Mouse (Mus musculus): ENCODE results near the gene 1700001F09Rik. TPM values are rescaled to one million over a fixed set of nuclear protein-coding genes. Genes with fewer than 3 reads are reported as not detected.
"Not testable (repeated sequence)": the region's sequence is repeated elsewhere in the genome, so short reads cannot be mapped to it uniquely, and the experiment has no call there.

The 1700001F09Rik gene
- polyA plus RNA-seq, 1 experiment from 2014 or later: 0.20 TPM

DNA sequence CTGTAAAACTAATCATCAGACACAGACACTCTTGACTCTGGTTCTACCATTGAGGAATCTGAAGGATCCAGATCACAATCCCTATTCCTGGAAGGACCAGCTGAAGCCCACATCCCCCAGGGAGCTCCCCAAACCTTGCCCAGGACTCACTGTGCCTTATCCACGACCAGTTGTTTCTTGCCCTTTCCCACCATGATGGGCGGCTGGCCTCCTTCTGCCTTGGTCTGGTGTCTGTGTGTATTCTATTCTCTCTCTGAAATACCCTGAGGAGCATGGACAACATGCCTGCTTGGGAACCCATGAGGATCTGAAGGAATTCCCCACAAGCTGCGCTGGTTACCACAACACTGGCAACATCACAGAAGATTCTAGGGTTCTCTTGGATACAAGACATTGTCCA is 54.1 kb downstream of the 1700001F09Rik start, which contains the start of gene Gm8127:
Gene Gm8127, minus strand, starts transcription at position 330 of the 400 bp plus-strand sequence.
- H3K4me3 ChIP-seq (ENCODE audit: low read depth, low read length); H3K27me3 ChIP-seq (ENCODE audit: control insufficient read depth, insufficient read depth, low read length); H3K4me1 ChIP-seq (replicated peaks; ENCODE audit: control insufficient read depth, insufficient read depth, low read length); DNase-seq (ENCODE audit: low spot score); H3K9ac ChIP-seq (ENCODE audit: low read depth, low read length); H3K27ac ChIP-seq (ENCODE audit: low read depth, low read length); H3K4me2 ChIP-seq (replicated peaks; ENCODE audit: low read depth, low read length); H3K36me3 ChIP-seq (ENCODE audit: control insufficient read depth, insufficient read depth, low read length); H3K9me3 ChIP-seq (ENCODE audit: control insufficient read depth, low read length); ATAC-seq (ENCODE audit: low FRiP score): not testable (repeated sequence)
- WGBS: 84% methylated on average over 3 of the region's 3 CpGs

Other genes with a start within 250 kb of the 1700001F09Rik start
- gene Gm8104, start 247.2 kb downstream of the 1700001F09Rik start, polyA plus RNA-seq (2014; fragmentation: Nextera tagmentation; extraction: Ambion mirVana): not detected in 2 replicates
- gene Gm7233, start 167.9 kb downstream of the 1700001F09Rik start, polyA plus RNA-seq (2014; fragmentation: Nextera tagmentation; extraction: Ambion mirVana): not detected in 2 replicates
- not detected in 2 replicates for gene Gm8122, start 112.5 kb downstream of the 1700001F09Rik start, polyA plus RNA-seq (2014; fragmentation: Nextera tagmentation; extraction: Ambion mirVana)
- gene Gm8126, start 89.2 kb downstream of the 1700001F09Rik start, polyA plus RNA-seq (2014; fragmentation: Nextera tagmentation; extraction: Ambion mirVana): not detected in 2 replicates
- gene Gm9732, start 72.8 kb downstream of the 1700001F09Rik start, polyA plus RNA-seq (2014; fragmentation: Nextera tagmentation; extraction: Ambion mirVana): not detected in 2 replicates
- gene Gm8127, start 54.0 kb downstream of the 1700001F09Rik start, polyA plus RNA-seq (2014; fragmentation: Nextera tagmentation; extraction: Ambion mirVana): not detected in 2 replicates
- gene Gm8138, start 68.5 kb upstream of the 1700001F09Rik start, polyA plus RNA-seq (2014; fragmentation: Nextera tagmentation; extraction: Ambion mirVana): not detected in 2 replicates
- not detected in 2 replicates for gene Gm5799, start 195.8 kb upstream of the 1700001F09Rik start, polyA plus RNA-seq (2014; fragmentation: Nextera tagmentation; extraction: Ambion mirVana)
- not detected in 2 replicates for gene Gm17654, start 231.3 kb upstream of the 1700001F09Rik start, polyA plus RNA-seq (2014; fragmentation: Nextera tagmentation; extraction: Ambion mirVana)

Data from hindbrain, embryonic 11.5 days (tissue).